Mouse (Mus musculus): ENCODE measurements around the gene Cnr2. TPM values are rescaled to one million over a fixed set of nuclear protein-coding genes. Genes with fewer than 3 reads are reported as not detected.

Gene Cnr2
- polyA plus RNA-seq, 1 experiment from 2014 or later = 0.17 TPM

DNA sequence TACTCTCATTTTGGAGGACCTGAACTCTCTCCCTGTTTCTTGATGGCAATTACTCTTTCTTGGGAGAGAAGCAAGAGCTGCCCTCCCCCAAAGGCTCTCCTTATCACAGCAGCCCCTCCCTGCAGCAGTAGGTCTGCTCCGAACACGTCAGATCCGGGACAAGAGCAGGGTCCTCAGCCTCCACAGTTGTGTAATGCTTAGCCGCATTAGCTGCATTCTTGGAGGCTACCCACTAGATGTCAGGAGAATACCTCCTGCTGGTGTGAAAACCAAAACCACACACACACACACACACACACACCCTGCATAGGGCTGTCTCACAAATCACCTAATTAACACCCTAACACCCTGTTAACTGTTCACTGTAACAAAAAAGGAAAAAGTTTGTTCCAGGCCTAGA is 2.3 kb upstream of the Cnr2 start:
- no peaks in the 10 kb centered on the region for H3K9me3 ChIP-seq (ENCODE audit: control insufficient read depth, low read length)
- H3K27me3 ChIP-seq (ENCODE audit: control insufficient read depth, insufficient read depth, low read length) = no peaks in the 10 kb centered on the region
- H3K27ac ChIP-seq = no peak overlapping the region
- DNase-seq (ENCODE audit: low spot score) = no peak
- H3K36me3 ChIP-seq (replicated peaks; ENCODE audit: control insufficient read depth, insufficient read depth) = no peaks in the 10 kb centered on the region
- no peak overlapping the region for H3K4me2 ChIP-seq (replicated peaks)
- ATAC-seq (ENCODE audit: low FRiP score) = no peak
- no peaks in the 10 kb centered on the region for H3K4me1 ChIP-seq (replicated peaks; ENCODE audit: control insufficient read depth, insufficient read depth, low read length)
- H3K4me3 ChIP-seq (replicated peaks; ENCODE audit: low read length) = no peak overlapping the region
- WGBS = 73% methylated on average over 4 of the region's 4 CpGs
- no peak overlapping the region for H3K9ac ChIP-seq

DNA sequence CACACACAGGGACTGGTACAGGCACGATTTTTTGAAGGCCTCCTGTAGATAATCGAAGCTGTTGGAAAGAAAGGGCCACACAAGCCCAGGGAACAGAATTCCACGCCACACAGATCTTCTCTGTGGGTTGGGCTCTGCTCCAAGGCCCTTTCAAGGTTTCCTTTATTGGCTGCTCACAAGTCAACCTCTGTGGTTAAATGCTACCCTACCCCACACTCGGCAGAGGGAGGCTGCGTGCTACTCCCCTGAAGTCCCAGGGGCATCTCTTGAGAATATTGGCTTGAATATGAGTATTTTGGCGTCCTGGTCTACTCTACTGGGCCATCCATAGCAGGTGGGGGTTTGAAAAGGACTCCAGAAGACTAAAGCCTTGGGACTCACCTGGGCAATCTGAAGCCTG is 963 bp downstream of the Cnr2 start:
- Histone ChIP-seq H3K9me3 (ENCODE audit: control insufficient read depth, low read length) (no peaks in the 10 kb centered on the region), H3K4me1 (replicated peaks; ENCODE audit: control insufficient read depth, insufficient read depth, low read length) (no peaks in the 10 kb centered on the region), H3K36me3 (replicated peaks; ENCODE audit: control insufficient read depth, insufficient read depth) (no peaks in the 10 kb centered on the region), H3K9ac (no peak overlapping the region), H3K27me3 (ENCODE audit: control insufficient read depth, insufficient read depth, low read length) (no peaks in the 10 kb centered on the region), H3K4me2 (replicated peaks) (no peak overlapping the region), H3K4me3 (replicated peaks; ENCODE audit: low read length) (no peak overlapping the region), H3K27ac (no peak overlapping the region)
- 77% methylated on average over 6 of the region's 6 CpGs for WGBS
- ATAC-seq (ENCODE audit: low FRiP score) = no peak
- DNase-seq (ENCODE audit: low spot score) = no peak

DNA sequence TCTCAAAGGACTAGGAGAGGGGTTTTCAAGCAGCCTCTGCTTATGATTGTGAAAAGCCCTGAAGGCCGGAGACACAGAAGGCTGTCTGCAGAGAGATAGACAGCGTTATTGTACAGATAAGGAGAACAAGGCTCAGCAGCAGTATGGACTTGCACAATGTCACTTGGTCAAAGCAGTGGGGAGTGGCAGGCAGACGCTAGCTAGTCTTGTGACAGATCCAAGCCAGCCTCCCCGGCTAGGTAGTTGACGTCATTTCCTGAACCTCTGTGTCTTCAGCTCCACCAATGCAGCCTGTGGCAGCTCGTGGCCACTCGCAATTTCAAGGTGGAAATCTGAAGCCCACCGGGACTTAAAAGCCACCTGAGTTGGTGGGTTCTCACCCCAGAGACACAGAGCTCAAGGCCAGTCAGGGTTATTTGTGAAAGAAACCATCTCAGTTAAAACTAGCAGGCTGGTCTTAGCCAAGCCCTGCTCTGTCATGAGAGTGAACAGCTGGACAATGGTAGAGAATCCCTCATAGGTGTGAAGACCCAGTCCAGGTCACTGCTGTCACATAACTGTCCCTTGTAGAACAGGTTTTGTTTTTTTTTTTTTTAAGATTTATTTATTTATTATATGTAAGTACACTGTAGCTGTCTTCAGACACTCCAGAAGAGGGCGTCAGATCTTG is 3.3 kb downstream of the Cnr2 start:
- H3K4me1 ChIP-seq (replicated peaks; ENCODE audit: control insufficient read depth, insufficient read depth, low read length) = no peaks in the 10 kb centered on the region
- H3K27me3 ChIP-seq (ENCODE audit: control insufficient read depth, insufficient read depth, low read length) = no peaks in the 10 kb centered on the region
- H3K9me3 ChIP-seq (ENCODE audit: control insufficient read depth, low read length) = no peaks in the 10 kb centered on the region
- H3K4me2 ChIP-seq (replicated peaks) = no peak overlapping the region
- DNase-seq (ENCODE audit: low spot score) = no peak
- H3K36me3 ChIP-seq (replicated peaks; ENCODE audit: control insufficient read depth, insufficient read depth) = no peaks in the 10 kb centered on the region
- H3K27ac ChIP-seq = no peak overlapping the region
- H3K4me3 ChIP-seq (replicated peaks; ENCODE audit: low read length) = no peak overlapping the region
- no peak for ATAC-seq (ENCODE audit: low FRiP score)
- no peak overlapping the region for H3K9ac ChIP-seq
- 80% methylated on average over 8 of the region's 9 CpGs for WGBS

DNA sequence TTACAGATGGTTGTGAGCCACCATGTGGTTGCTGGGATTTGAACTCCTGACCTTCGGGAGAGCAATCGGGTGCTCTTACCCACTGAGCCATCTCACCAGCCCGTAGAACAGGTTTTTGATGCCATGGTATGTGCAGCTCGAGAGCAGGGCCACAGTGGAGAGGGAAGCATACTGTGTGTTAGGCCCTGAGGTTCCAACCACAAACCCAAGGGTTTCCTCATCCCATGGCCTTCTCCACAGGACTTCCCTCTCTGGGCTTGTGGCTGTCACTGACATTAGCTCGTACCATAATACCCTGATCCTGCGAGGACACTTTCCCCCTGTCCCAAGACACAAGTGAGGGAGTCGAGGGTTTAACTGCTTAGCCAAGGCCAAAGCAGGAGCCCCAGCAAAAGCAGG is 3.9 kb downstream of the Cnr2 start:
- Histone ChIP-seq H3K27me3 (ENCODE audit: control insufficient read depth, insufficient read depth, low read length) (no peaks in the 10 kb centered on the region), H3K36me3 (replicated peaks; ENCODE audit: control insufficient read depth, insufficient read depth) (no peaks in the 10 kb centered on the region), H3K4me2 (replicated peaks) (no peak overlapping the region), H3K4me1 (replicated peaks; ENCODE audit: control insufficient read depth, insufficient read depth, low read length) (no peaks in the 10 kb centered on the region), H3K4me3 (replicated peaks; ENCODE audit: low read length) (no peak overlapping the region), H3K27ac (no peak overlapping the region), H3K9ac (no peak overlapping the region), H3K9me3 (ENCODE audit: control insufficient read depth, low read length) (no peaks in the 10 kb centered on the region)
- 94% methylated on average over 7 of the region's 7 CpGs for WGBS
- ATAC-seq (ENCODE audit: low FRiP score) = no peak
- no peak for DNase-seq (ENCODE audit: low spot score)

DNA sequence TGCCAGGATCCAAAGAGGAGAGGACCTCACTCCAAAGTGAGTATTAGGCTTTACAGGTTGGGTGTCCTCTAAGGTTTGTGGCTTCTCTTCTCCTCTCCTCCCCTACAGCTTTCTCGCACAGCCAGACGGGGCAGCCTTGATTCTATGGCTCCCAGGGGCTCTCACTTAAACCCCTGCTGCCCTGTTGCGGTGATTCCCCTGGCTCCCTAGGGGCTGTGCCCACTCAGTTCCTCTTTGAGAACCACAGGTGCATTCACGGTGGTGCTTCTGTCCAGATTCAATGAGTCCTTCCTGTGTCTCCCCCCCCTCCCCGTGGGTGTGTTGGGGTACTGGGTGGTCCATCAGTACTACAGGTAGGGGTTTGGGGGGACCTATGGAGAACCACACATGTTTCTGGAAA is 4.8 kb downstream of the Cnr2 start:
- no peak overlapping the region for H3K4me3 ChIP-seq (replicated peaks; ENCODE audit: low read length)
- DNase-seq (ENCODE audit: low spot score) (no peak), ATAC-seq (ENCODE audit: low FRiP score) (no peak)
- WGBS = 79% methylated on average over 5 of the region's 5 CpGs
- no peaks in the 10 kb centered on the region for H3K27me3 ChIP-seq (ENCODE audit: control insufficient read depth, insufficient read depth, low read length)
- H3K9ac ChIP-seq = no peak overlapping the region
- H3K9me3 ChIP-seq (ENCODE audit: control insufficient read depth, low read length) = no peaks in the 10 kb centered on the region
- no peak overlapping the region for H3K4me2 ChIP-seq (replicated peaks)
- H3K27ac ChIP-seq = no peak overlapping the region
- H3K36me3 ChIP-seq (replicated peaks; ENCODE audit: control insufficient read depth, insufficient read depth) = no peaks in the 10 kb centered on the region
- no peaks in the 10 kb centered on the region for H3K4me1 ChIP-seq (replicated peaks; ENCODE audit: control insufficient read depth, insufficient read depth, low read length)

DNA sequence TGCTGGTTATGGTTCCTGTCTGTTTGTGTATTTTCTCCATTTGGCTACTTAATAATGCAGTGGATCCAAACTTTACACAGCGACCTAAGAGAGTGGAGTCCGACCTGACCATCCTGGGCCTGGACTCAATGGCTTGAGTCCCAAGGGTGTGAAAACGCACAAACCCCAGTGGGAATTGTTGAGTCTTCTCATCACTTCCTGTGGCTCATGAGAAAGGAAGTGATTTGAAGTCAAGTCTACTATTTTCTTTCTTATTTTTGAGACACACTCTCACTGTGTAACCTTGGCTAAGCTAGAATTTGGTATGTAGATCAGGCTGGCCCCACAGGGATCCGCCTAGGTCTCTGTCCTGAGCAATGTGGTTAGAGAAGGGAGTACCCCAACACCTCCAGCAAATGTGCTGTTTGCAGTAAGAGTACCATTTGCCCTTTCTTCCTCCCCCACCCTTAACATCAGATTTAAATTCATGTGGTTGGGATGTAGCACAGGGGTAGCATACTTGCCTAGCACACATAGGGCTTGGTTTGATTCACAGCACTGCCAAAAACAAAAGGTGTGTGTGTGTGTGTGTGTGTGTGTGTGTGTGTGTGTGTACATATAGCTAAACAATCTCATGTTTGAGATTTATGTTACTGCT is 7.5 kb downstream of the Cnr2 start:
- no peaks in the 10 kb centered on the region for H3K36me3 ChIP-seq (replicated peaks; ENCODE audit: control insufficient read depth, insufficient read depth)
- H3K4me3 ChIP-seq (replicated peaks; ENCODE audit: low read length) = no peak overlapping the region
- no peak for DNase-seq (ENCODE audit: low spot score)
- no peak overlapping the region for H3K27ac ChIP-seq
- H3K9ac ChIP-seq = no peak overlapping the region
- H3K27me3 ChIP-seq (ENCODE audit: control insufficient read depth, insufficient read depth, low read length) = no peaks in the 10 kb centered on the region
- no peak for ATAC-seq (ENCODE audit: low FRiP score)
- H3K4me2 ChIP-seq (replicated peaks) = no peak overlapping the region
- H3K9me3 ChIP-seq (ENCODE audit: control insufficient read depth, low read length) = no peaks in the 10 kb centered on the region
- H3K4me1 ChIP-seq (replicated peaks; ENCODE audit: control insufficient read depth, insufficient read depth, low read length) = no peaks in the 10 kb centered on the region
- 96% methylated on average over 4 of the region's 4 CpGs for whole genome bisulfite sequencing

DNA sequence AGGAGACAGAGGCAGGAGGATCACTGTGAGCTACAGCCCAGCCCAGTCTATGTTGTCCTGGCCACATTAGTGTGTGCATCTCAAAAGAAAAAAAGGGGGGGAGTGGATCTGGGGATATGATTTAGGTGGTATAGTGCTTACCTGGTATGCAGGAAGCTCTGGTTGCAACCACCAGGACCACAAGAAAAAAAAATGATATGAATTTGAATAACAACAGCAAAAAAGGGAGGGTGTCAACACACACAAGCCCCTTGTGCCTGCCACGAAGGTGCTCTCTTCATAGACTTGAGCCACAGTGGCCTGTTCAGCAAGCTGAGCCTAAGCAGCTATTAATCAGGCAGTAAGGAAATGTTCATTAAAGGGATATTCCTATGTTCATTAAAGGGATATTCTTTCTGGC is 9.6 kb downstream of the Cnr2 start:
- Histone ChIP-seq H3K36me3 (replicated peaks; ENCODE audit: control insufficient read depth, insufficient read depth) (no peaks in the 10 kb centered on the region), H3K27ac (no peak overlapping the region), H3K9me3 (ENCODE audit: control insufficient read depth, low read length) (no peaks in the 10 kb centered on the region), H3K4me1 (replicated peaks; ENCODE audit: control insufficient read depth, insufficient read depth, low read length) (no peaks in the 10 kb centered on the region), H3K4me2 (replicated peaks) (no peak overlapping the region), H3K4me3 (replicated peaks; ENCODE audit: low read length) (no peak overlapping the region), H3K9ac (no peak overlapping the region), H3K27me3 (ENCODE audit: control insufficient read depth, insufficient read depth, low read length) (no peaks in the 10 kb centered on the region)
- DNase-seq (ENCODE audit: low spot score) (no peak), ATAC-seq (ENCODE audit: low FRiP score) (no peak)
- WGBS = 68% methylated on average over 1 of the region's 1 CpGs

DNA sequence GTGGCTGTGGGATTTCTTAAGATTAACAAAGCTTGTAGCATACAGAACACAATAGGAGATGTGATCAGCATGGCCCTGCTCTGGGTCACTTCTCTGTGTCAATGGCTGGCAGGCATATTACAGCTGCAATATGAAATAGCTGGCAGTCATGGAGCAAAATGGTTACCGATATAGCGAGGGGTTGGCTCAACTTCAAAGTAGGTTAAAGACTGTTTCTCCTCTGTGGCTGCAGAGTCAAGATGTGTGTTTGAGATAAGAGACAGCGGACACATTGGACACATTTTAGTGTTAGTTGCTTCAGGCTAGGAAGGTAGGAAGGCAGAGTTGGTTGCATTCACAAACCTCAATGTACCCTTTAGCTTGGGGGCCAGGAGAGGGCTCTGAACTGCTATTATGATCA is 11.4 kb downstream of the Cnr2 start:
- no peak for ATAC-seq (ENCODE audit: low FRiP score)
- no peaks in the 10 kb centered on the region for H3K36me3 ChIP-seq (replicated peaks; ENCODE audit: control insufficient read depth, insufficient read depth)
- WGBS = 89% methylated on average over 3 of the region's 3 CpGs
- H3K27ac ChIP-seq = no peak overlapping the region
- H3K4me3 ChIP-seq (replicated peaks; ENCODE audit: low read length) = no peak overlapping the region
- H3K4me2 ChIP-seq (replicated peaks) = no peak overlapping the region
- H3K9me3 ChIP-seq (ENCODE audit: control insufficient read depth, low read length) = no peaks in the 10 kb centered on the region
- H3K27me3 ChIP-seq (ENCODE audit: control insufficient read depth, insufficient read depth, low read length) = no peaks in the 10 kb centered on the region
- no peaks in the 10 kb centered on the region for H3K4me1 ChIP-seq (replicated peaks; ENCODE audit: control insufficient read depth, insufficient read depth, low read length)
- H3K9ac ChIP-seq = no peak overlapping the region
- DNase-seq (ENCODE audit: low spot score) = no peak

DNA sequence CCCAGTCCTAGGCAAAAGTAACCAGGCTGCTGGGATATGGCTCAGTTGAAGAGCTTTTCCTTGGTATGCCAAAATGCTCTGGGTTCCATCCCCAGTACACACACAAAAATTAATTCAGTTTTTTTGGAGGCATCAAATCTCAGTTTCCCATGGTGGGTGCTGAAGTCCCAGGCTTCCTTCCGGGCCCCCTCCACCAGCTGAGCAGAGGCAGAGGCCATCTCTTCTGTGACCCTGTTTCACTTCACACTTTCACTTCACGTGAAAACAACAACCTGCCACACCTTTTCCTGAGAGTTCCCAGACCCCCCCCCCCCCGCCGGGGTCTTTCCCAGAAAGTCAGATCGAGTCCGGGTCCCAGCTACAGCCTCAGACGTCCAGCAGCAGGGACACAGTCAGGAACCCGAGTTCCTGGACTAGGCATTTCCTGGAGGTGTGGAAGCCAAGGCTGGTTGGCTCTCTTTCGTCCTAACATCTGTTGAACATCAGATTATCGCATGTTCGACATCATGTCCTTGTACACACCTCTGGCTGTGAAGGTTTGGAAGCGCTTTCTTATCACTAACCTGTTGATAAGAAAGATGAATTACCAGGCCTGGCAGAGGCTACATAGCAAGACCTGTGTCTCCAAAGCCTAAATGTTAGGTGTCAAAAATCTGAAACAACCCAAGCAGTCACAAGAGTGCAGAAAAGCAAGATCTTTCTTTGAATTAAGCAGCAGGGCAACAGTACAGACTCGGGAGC is 14.3 kb downstream of the Cnr2 start:
- H3K9me3 ChIP-seq (ENCODE audit: control insufficient read depth, low read length) = no peaks in the 10 kb centered on the region
- 0 out of 2 replicates have a peak, but pooled peaks cover 9% of the 10 kb centered on the region for H3K4me1 ChIP-seq (replicated peaks; ENCODE audit: control insufficient read depth, insufficient read depth, low read length)
- no peaks in the 10 kb centered on the region for H3K36me3 ChIP-seq (replicated peaks; ENCODE audit: control insufficient read depth, insufficient read depth)
- no peak overlapping the region for H3K27ac ChIP-seq
- no peaks in the 10 kb centered on the region for H3K27me3 ChIP-seq (ENCODE audit: control insufficient read depth, insufficient read depth, low read length)
- DNase-seq (ENCODE audit: low spot score) (no peak), ATAC-seq (ENCODE audit: low FRiP score) (no peak)
- no peak overlapping the region for H3K4me3 ChIP-seq (replicated peaks; ENCODE audit: low read length)
- no peak overlapping the region for H3K9ac ChIP-seq
- H3K4me2 ChIP-seq (replicated peaks) = no peak overlapping the region
- WGBS = 80% methylated on average over 13 of the region's 13 CpGs
